Mouse (Mus musculus): ENCODE data around the gene Top1. TPM values are rescaled to one million over a fixed set of nuclear protein-coding genes. Genes with fewer than 3 reads are reported as not detected.
"Not testable (repeated sequence)": the region's sequence is repeated elsewhere in the genome, so short reads cannot be mapped to it uniquely, and the experiment has no call there.

The Top1 gene
- polyA plus RNA-seq, 1 experiment from 2014 or later, result 101 TPM

DNA sequence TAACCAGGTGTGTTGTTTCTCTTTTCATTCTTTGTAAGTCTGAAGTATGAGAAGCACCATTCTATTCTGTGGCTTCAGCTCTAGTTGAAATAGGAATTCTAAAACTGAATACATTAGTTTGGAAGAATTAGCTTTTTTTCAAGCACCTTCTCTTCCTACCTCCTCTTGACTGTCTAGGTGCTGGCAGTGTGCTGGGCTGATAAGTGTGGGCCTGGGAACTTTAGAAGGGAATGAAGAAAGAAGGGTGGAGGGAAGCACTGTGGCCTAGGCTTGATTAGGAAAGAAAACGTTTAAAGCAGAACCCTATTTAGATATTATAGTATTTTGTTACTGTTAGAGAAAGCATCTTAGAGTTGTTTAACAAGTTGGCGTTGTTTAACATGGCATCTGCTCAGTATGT is 5.5 kb downstream of the Top1 start:
- H3K9me3 ChIP-seq (ENCODE audit: control insufficient read depth, low read length), result no peaks in the 10 kb centered on the region
- H3K27ac ChIP-seq (ENCODE audit: low read length), result no peak overlapping the region
- H3K4me2 ChIP-seq (ENCODE audit: low read length), result no peak overlapping the region
- H3K4me3 ChIP-seq (replicated peaks; ENCODE audit: low read length), result no peak overlapping the region
- no peaks in the 10 kb centered on the region; the same call in 1 of the 2 replicates for H3K36me3 ChIP-seq (ENCODE audit: control insufficient read depth, insufficient read depth)
- H3K9ac ChIP-seq (replicated peaks; ENCODE audit: low read depth, low read length), result no peak overlapping the region
- no peaks in the 10 kb centered on the region for H3K27me3 ChIP-seq (replicated peaks; ENCODE audit: control insufficient read depth, insufficient read depth, low read length)
- no peak for ATAC-seq
- 59% methylated on average over 2 of the region's 2 CpGs for WGBS
- H3K4me1 ChIP-seq (replicated peaks; ENCODE audit: control insufficient read depth, insufficient read depth, low read length), result peaks cover 31% of the 10 kb centered on the region

GRCm38 (mm10) chr2:160653218-160653617 is 7.5 kb downstream of the Top1 start:
- peak overlapping the region; percentile 45 for H3K27ac ChIP-seq (ENCODE audit: low read length)
- WGBS, result 79% methylated on average over 2 of the region's 2 CpGs
- H3K4me2 ChIP-seq (ENCODE audit: low read length), result no peak overlapping the region
- no peaks in the 10 kb centered on the region for H3K9me3 ChIP-seq (ENCODE audit: control insufficient read depth, low read length)
- H3K9ac ChIP-seq (replicated peaks; ENCODE audit: low read depth, low read length), result no peak overlapping the region
- H3K4me1 ChIP-seq (replicated peaks; ENCODE audit: control insufficient read depth, insufficient read depth, low read length), result peaks cover 25% of the 10 kb centered on the region
- H3K36me3 ChIP-seq (ENCODE audit: control insufficient read depth, insufficient read depth), result no peaks in the 10 kb centered on the region; the same call in 1 of the 2 replicates
- H3K27me3 ChIP-seq (replicated peaks; ENCODE audit: control insufficient read depth, insufficient read depth, low read length), result no peaks in the 10 kb centered on the region
- ATAC-seq, result peak; percentile 36; the same call in 1 of the 2 replicates
- no peak overlapping the region for H3K4me3 ChIP-seq (replicated peaks; ENCODE audit: low read length)

GRCm38 (mm10) chr2:160655561-160655960 is 9.9 kb downstream of the Top1 start:
- peaks cover 17% of the 10 kb centered on the region for H3K4me1 ChIP-seq (replicated peaks; ENCODE audit: control insufficient read depth, insufficient read depth, low read length)
- no peak overlapping the region for H3K4me3 ChIP-seq (replicated peaks; ENCODE audit: low read length)
- no peaks in the 10 kb centered on the region for H3K9me3 ChIP-seq (ENCODE audit: control insufficient read depth, low read length)
- no peaks in the 10 kb centered on the region; the same call in 1 of the 2 replicates for H3K36me3 ChIP-seq (ENCODE audit: control insufficient read depth, insufficient read depth)
- H3K27me3 ChIP-seq (replicated peaks; ENCODE audit: control insufficient read depth, insufficient read depth, low read length), result no peaks in the 10 kb centered on the region
- H3K9ac ChIP-seq (replicated peaks; ENCODE audit: low read depth, low read length), result no peak overlapping the region
- WGBS, result 75% methylated on average over 1 of the region's 1 CpGs
- H3K27ac ChIP-seq (ENCODE audit: low read length), result no peak overlapping the region
- H3K4me2 ChIP-seq (ENCODE audit: low read length), result no peak overlapping the region
- ATAC-seq, result no peak

DNA sequence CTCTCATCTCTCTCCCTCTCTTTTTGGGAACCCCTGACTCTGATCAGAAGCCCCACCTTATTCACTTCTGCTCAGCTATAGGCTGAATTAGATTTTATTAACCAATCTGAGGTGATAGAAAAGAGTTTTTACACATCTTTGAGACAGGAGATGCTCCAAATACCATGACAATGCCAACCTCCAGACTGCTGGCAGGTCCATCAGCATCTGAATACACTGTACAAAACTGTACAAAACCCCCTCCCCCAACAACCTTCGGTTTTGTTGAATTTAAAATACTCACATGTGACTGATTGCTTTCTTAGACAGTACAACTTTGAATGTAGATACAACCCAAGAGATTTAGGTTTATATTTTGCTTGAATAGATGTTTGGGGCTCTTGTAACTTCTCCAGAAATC is 10.5 kb downstream of the Top1 start:
- no peaks in the 10 kb centered on the region for H3K9me3 ChIP-seq (ENCODE audit: control insufficient read depth, low read length)
- no peak overlapping the region for H3K4me3 ChIP-seq (replicated peaks; ENCODE audit: low read length)
- H3K4me2 ChIP-seq (ENCODE audit: low read length), result no peak overlapping the region
- no peak overlapping the region for H3K27ac ChIP-seq (ENCODE audit: low read length)
- WGBS, result 74% methylated on average over 1 of the region's 1 CpGs
- H3K9ac ChIP-seq (replicated peaks; ENCODE audit: low read depth, low read length), result no peak overlapping the region
- no peaks in the 10 kb centered on the region; the same call in 1 of the 2 replicates for H3K36me3 ChIP-seq (ENCODE audit: control insufficient read depth, insufficient read depth)
- H3K27me3 ChIP-seq (replicated peaks; ENCODE audit: control insufficient read depth, insufficient read depth, low read length), result no peaks in the 10 kb centered on the region
- ATAC-seq, result no peak
- peaks cover 15% of the 10 kb centered on the region for H3K4me1 ChIP-seq (replicated peaks; ENCODE audit: control insufficient read depth, insufficient read depth, low read length)

- H3K9ac ChIP-seq (replicated peaks; ENCODE audit: low read depth, low read length), result no peak overlapping the region
- no peak overlapping the region for H3K4me2 ChIP-seq (ENCODE audit: low read length)
- H3K27ac ChIP-seq (ENCODE audit: low read length), result no peak overlapping the region
- ATAC-seq, result no peak
- H3K9me3 ChIP-seq (ENCODE audit: control insufficient read depth, low read length), result no peaks in the 10 kb centered on the region
- H3K36me3 ChIP-seq (ENCODE audit: control insufficient read depth, insufficient read depth), result no peaks in the 10 kb centered on the region; the same call in 1 of the 2 replicates
- 93% methylated on average over 13 of the region's 13 CpGs for WGBS
- no peak overlapping the region for H3K4me3 ChIP-seq (replicated peaks; ENCODE audit: low read length)
- peaks cover 12% of the 10 kb centered on the region for H3K4me1 ChIP-seq (replicated peaks; ENCODE audit: control insufficient read depth, insufficient read depth, low read length)
- H3K27me3 ChIP-seq (replicated peaks; ENCODE audit: control insufficient read depth, insufficient read depth, low read length), result no peaks in the 10 kb centered on the region
Observed at GRCm38 (mm10) chr2:160657801-160658442, 12.2 kb downstream of the Top1 start.

- peaks cover 7% of the 10 kb centered on the region for H3K4me1 ChIP-seq (replicated peaks; ENCODE audit: control insufficient read depth, insufficient read depth, low read length)
- H3K27ac ChIP-seq (ENCODE audit: low read length), result no peak overlapping the region
- ATAC-seq, result no peak
- H3K9me3 ChIP-seq (ENCODE audit: control insufficient read depth, low read length), result no peaks in the 10 kb centered on the region
- no peak overlapping the region for H3K4me3 ChIP-seq (replicated peaks; ENCODE audit: low read length)
- H3K36me3 ChIP-seq (ENCODE audit: control insufficient read depth, insufficient read depth), result no peaks in the 10 kb centered on the region; the same call in 1 of the 2 replicates
- no peaks in the 10 kb centered on the region for H3K27me3 ChIP-seq (replicated peaks; ENCODE audit: control insufficient read depth, insufficient read depth, low read length)
- H3K9ac ChIP-seq (replicated peaks; ENCODE audit: low read depth, low read length), result no peak overlapping the region
- no peak overlapping the region for H3K4me2 ChIP-seq (ENCODE audit: low read length)
Observed at GRCm38 (mm10) chr2:160658811-160659210, 13.1 kb downstream of the Top1 start.

DNA sequence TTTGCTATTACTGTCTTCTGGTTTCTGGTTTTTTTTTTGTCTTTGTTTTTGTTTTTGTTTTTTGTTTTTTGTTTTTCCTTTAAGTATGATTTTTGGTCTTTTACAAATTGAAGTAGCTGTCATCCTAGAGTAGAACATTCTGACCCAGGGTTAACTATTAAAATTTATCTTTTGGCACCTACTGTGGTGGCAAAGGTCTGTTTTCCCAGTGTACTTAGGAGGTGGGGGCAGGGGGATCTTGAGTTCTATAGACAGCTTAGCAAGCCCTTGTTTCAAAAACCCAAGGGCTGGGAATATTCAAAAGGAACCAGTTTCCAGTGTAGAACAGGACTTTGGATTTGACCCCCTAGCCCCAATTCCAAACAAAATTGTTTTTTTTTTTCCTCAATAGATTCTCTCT is 18.7 kb downstream of the Top1 start:
- no peaks in the 10 kb centered on the region; the same call in 1 of the 2 replicates for H3K4me1 ChIP-seq (replicated peaks; ENCODE audit: control insufficient read depth, insufficient read depth, low read length)
- no peaks in the 10 kb centered on the region for H3K27me3 ChIP-seq (replicated peaks; ENCODE audit: control insufficient read depth, insufficient read depth, low read length)
- H3K36me3 ChIP-seq (ENCODE audit: control insufficient read depth, insufficient read depth), result no peaks in the 10 kb centered on the region; the same call in 1 of the 2 replicates
- H3K4me2 ChIP-seq (ENCODE audit: low read length), result no peak overlapping the region
- H3K4me3 ChIP-seq (replicated peaks; ENCODE audit: low read length), result no peak overlapping the region
- no peak for ATAC-seq
- H3K9me3 ChIP-seq (ENCODE audit: control insufficient read depth, low read length), result no peaks in the 10 kb centered on the region
- no peak overlapping the region for H3K27ac ChIP-seq (ENCODE audit: low read length)
- H3K9ac ChIP-seq (replicated peaks; ENCODE audit: low read depth, low read length), result no peak overlapping the region

GRCm38 (mm10) chr2:160664986-160665385 is 19.3 kb downstream of the Top1 start:
- H3K4me1 ChIP-seq (replicated peaks; ENCODE audit: control insufficient read depth, insufficient read depth, low read length); H3K9ac ChIP-seq (replicated peaks; ENCODE audit: low read depth, low read length); H3K4me2 ChIP-seq (ENCODE audit: low read length); H3K4me3 ChIP-seq (replicated peaks; ENCODE audit: low read length); H3K27me3 ChIP-seq (replicated peaks; ENCODE audit: control insufficient read depth, insufficient read depth, low read length); H3K36me3 ChIP-seq (ENCODE audit: control insufficient read depth, insufficient read depth); ATAC-seq; H3K9me3 ChIP-seq (ENCODE audit: control insufficient read depth, low read length); H3K27ac ChIP-seq (ENCODE audit: low read length): not testable (repeated sequence)
- WGBS, result 90% methylated on average over 2 of the region's 2 CpGs

DNA sequence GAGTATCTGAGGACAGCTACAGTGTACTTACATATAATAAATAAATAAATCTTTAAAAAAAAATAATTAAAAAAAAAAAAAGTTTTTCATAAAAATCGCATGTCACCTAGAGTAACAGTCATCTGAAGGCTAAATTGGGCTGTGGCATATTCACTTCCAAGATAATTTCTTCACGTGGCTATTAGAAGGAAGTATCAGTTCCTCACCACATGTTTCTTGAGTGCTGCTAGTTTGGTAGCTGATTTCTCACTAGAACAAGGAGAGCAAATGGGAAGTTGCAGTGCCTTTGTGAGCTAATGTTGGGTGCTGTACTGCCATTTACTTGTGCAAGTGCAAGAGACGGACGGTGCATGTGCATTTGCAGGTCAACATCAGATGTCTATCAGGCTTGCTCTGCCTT is 21.6 kb downstream of the Top1 start:
- Histone ChIP-seq H3K9ac (replicated peaks; ENCODE audit: low read depth, low read length) (no peak overlapping the region), H3K4me3 (replicated peaks; ENCODE audit: low read length) (no peak overlapping the region), H3K4me1 (replicated peaks; ENCODE audit: control insufficient read depth, insufficient read depth, low read length) (no peaks in the 10 kb centered on the region), H3K4me2 (ENCODE audit: low read length) (no peak overlapping the region), H3K36me3 (ENCODE audit: control insufficient read depth, insufficient read depth) (peaks cover 2% of the 10 kb centered on the region; the same call in 1 of the 2 replicates), H3K9me3 (ENCODE audit: control insufficient read depth, low read length) (no peaks in the 10 kb centered on the region), H3K27me3 (replicated peaks; ENCODE audit: control insufficient read depth, insufficient read depth, low read length) (no peaks in the 10 kb centered on the region), H3K27ac (ENCODE audit: low read length) (no peak overlapping the region)
- WGBS, result 96% methylated on average over 4 of the region's 4 CpGs
- ATAC-seq, result no peak

- H3K27ac ChIP-seq (ENCODE audit: low read length), result no peak overlapping the region
- H3K4me3 ChIP-seq (replicated peaks; ENCODE audit: low read length), result no peak overlapping the region
- H3K9ac ChIP-seq (replicated peaks; ENCODE audit: low read depth, low read length), result no peak overlapping the region
- 64% methylated on average over 5 of the region's 5 CpGs for WGBS
- H3K4me1 ChIP-seq (replicated peaks; ENCODE audit: control insufficient read depth, insufficient read depth, low read length), result no peaks in the 10 kb centered on the region
- H3K27me3 ChIP-seq (replicated peaks; ENCODE audit: control insufficient read depth, insufficient read depth, low read length), result no peaks in the 10 kb centered on the region
- H3K9me3 ChIP-seq (ENCODE audit: control insufficient read depth, low read length), result no peaks in the 10 kb centered on the region
- no peak overlapping the region for H3K4me2 ChIP-seq (ENCODE audit: low read length)
- no peak for ATAC-seq
- H3K36me3 ChIP-seq (ENCODE audit: control insufficient read depth, insufficient read depth), result peaks cover 28% of the 10 kb centered on the region
Observed at GRCm38 (mm10) chr2:160700271-160700670, 54.6 kb downstream of the Top1 start.
